Mouse (Mus musculus) kidney, adult 9 months (tissue): ENCODE data around the gene Irf3.

ENCODE experiments used
- DNase-seq: peaks from one replicate; pipeline ENCODE4 v3.0.0; 2022

The Irf3 gene

DNA sequence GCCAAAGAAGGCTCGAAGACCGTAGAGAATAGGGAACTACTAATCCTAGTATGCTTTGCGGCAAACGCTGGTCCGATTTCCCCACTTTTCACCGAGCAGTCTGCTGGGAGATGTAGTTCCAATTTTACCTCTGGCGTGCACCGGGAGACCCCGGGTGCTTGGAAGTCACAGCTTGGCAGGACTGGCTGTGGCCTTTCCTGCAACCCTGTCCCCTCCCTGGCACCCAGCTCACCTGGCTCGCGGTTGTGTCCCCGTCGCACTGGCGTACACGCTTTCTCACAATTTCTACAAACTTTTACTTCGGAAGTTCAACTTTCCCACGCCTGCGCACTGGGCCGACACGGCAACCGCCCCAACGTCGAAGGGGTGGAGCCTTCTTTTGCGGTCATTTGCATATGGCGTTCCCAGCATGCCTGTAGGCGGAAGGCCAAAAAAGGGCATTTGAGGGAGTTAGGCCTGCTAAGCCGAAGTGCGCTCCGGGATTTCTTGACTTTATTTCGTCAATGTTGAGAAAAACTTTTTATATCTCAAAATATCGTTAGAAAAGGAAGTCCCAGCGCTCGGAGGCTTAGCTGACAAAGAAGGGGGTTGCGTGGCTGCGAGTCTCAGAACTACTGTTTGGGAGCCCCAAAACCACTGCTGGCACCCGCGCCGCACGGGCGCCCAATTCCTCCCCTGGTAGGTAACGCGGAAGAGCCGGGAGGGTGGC lies at the start of gene Irf3:
Gene Irf3, plus strand, starts transcription at position 418 of the 709 bp plus-strand sequence.
- DNase-seq, result peak; percentile 98

DNA sequence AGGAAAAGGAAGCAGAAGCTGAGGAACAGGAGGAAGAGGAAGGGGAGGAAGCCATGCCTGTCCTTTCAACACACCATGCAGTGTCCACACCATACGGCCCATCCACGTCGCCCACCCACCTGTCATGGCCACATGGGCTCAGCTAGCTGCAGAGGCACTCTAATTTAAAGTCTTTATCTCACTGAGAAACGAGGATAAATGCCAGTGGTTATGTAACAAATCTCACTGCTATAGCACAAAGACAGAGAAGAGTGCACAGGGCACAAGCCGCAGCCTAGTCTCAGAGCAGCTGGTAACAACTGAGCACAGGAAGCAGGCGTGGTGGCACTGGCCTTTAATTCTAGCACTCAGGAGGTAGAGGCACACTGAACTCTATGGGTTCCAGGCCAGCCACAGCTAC lies 47.5 kb upstream of the Irf3 start:
- DNase-seq, result no peak

DNA sequence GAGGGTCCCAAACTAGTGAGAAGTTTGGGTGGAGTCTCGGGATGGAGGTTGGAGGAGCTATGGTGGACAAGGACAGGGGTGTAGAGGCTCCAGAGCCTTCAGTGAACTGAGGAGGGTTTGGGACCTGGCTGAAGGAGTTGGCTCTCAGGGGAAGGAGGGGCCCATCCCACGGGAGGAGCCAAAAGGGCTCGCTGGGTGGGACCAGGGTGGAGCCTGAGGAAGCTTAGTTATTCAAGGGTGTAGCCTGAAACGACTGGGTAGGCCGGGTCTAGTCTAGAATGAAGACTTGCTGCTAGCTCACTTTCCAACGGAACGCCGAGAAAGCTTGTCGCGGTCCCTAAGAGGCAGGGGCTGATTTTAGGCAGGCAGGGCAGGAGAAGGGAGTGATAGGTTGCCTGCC lies 45.5 kb upstream of the Irf3 start:
- DNase-seq, result peak; percentile 88

DNA sequence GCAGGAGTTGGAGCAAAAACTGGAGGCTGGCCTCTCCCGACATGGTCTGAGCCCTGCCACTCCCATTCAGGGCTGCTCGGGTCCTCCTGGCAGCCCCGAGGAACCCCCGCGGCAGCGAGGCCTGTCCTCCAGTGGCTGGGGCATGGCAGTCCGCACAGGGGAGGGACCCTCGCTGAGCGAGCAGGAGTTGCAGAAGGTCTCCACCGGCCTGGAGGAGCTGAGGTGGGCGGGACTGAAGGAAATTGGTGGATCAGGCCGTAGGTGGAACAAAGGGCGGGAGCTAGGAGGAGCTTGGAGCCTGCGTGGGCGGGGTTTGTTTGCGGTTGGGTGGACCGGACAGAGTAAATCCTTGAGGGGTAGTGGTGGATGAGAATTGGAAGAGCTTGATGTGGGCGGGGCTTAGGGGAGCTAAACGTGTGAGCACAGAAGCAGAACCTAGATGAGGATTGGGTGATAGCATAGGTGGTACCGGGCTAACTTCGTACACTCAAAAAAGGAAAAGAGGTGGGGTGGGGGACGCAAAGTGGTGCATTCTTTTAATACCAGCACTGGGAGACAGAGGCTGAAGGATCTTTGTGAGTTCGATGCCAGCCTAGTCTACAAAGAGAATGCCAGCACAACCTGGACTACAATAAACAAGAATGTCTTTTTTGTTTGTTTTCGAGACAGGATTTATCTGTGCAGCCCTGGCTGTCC lies 44.7 kb upstream of the Irf3 start:
- peak; percentile 97 for DNase-seq

GRCm38 (mm10) chr7:44953561-44953960 lies 43.9 kb upstream of the Irf3 start:
- no peak for DNase-seq

- no peak for DNase-seq
Measured at GRCm38 (mm10) chr7:44954091-44954885, 43.2 kb upstream of the Irf3 start.

DNA sequence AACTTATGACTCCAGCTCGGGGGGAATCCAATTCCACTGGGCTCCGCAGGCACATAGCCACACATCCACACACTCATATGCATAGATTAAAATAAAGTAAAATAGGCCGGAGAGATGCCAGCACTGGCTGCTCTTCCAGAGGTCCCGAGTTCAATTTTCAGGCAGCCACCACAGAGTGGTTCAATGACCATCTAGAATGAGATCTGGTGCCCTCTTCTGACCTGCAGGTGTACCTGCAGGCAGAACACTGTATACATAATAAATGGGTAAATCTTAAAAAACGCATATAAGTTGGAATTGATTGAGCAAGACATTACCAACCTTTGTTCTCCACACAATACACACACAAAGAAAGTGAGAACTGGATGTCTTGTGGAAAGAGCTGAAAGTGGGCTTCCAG lies 41.8 kb upstream of the Irf3 start:
- DNase-seq, result no peak

DNA sequence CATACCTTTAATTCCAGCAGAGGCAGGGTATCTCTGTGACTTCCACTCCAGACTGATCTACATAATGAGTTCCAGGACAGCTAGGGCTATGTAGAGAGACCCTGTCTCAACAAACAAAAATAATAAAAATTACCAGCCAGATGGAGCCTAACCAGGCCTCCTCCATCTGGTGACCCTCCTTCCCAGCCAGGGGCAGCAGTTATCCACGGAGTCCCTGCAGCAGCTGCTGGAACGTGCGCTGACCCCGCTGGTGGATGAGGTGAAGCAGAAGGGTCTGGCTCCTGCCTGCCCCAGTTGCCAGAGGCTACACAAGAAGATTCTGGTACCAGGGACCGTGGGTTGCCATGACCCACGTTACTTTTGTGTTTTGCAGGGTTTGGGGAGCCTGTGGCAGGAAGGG lies 41.2 kb upstream of the Irf3 start:
- DNase-seq, result no peak

DNA sequence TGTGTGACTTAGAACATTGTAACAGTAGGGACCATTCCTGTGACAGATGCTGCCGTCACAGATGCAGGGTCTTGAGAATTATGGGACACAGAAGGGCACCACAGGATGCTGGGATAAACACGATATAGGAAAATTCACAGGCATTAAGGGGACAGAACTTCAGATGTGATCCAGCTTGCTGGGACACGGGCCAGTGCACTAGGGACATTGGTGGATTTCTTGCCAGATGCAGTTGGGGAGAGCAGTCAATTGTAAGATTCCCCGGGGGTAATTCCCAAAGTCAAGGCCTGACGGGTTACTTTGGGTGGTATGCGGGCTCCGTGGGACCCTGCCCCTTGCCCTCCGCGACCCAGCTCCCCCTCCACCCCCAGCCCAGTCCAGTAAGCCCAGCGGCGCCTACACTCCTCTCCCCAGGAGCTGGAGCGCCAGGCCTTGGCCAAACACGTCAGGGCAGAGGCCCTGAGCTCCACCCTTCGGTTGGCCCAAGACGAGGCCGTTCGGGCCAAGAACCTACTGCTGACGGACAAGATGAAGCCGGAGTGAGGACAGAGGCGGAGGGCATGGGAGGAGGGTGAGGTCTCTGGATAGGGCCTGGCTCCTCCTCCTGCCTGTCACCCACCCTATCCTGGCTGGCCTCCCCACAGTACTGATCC lies 40.1 kb upstream of the Irf3 start:
- no peak for DNase-seq

- DNase-seq, result peak; percentile 66
Measured at GRCm38 (mm10) chr7:44958208-44958607, 39.2 kb upstream of the Irf3 start.

GRCm38 (mm10) chr7:44959281-44959680 lies 38.2 kb upstream of the Irf3 start:
- DNase-seq, result no peak

- DNase-seq, result no peak
Measured at GRCm38 (mm10) chr7:44959874-44960511, 37.5 kb upstream of the Irf3 start.

DNA sequence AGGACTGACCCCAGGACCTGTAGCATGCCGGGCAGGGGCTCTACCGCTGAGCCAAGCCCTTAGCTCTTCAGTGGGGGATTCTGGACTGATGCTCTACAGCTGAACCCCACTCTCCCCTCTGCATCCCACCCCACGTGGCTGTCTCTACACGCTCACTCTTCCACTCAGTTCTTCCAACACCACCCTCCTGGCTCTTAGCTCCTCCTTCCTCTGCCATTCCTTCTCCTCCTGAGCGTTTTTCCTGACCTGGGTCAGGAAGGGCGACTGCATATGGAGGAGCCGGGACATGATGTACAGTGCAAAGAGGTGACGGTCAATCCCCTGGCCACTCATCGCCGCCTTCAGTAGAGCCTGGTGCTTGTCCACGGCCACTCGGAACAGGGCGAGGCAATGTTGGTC lies 36.9 kb upstream of the Irf3 start:
- no peak for DNase-seq

- no peak for DNase-seq
Measured at GRCm38 (mm10) chr7:44962337-44962736, 35.1 kb upstream of the Irf3 start.

- DNase-seq, result no peak
Measured at GRCm38 (mm10) chr7:44962831-44963230, 34.6 kb upstream of the Irf3 start.

GRCm38 (mm10) chr7:44964990-44965389 lies 32.5 kb upstream of the Irf3 start:
- DNase-seq, result no peak

GRCm38 (mm10) chr7:44965975-44966374 lies 31.5 kb upstream of the Irf3 start:
- DNase-seq, result no peak

DNA sequence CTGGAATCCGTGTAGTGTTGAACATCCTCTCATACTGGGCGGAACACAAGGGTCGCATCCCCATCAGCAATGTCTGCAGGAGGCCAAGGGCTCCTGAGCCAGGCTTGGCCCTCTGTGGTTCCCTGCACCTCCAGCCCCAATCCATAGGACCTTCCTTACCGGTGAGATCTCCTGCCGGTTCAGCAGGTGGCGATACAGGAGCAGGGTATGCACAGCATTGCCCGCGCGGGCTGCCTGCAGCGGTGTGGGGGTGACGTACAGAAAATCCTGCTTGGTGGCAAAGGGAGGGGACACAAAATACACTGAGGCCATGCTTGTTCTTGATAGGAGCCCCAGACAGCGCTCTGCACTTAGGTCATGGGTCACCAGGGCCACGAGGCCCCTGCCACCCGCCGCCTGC lies 30.8 kb upstream of the Irf3 start:
- DNase-seq, result no peak

GRCm38 (mm10) chr7:44970231-44970691 lies 27.2 kb upstream of the Irf3 start:
- DNase-seq, result peak; percentile 91

DNA sequence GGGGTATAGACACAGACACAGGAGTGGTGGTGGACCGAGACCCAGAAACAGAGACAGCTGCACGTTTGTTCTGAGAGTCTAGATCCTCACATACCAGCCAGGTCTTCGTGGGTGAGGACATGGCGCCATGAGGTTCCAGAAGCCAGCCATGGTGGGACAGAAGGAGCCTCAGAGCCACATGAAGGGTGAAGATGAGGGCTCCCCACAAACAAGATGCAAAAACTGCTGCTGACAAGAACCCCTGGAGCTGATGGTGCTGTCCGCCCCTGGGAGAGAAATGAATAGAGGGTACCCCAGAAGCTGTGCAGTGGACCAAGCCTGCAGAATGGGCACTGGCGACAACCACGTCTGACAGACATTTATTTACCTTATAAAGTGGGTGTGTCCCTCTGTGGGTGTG lies 26.3 kb upstream of the Irf3 start:
- DNase-seq, result no peak

DNA sequence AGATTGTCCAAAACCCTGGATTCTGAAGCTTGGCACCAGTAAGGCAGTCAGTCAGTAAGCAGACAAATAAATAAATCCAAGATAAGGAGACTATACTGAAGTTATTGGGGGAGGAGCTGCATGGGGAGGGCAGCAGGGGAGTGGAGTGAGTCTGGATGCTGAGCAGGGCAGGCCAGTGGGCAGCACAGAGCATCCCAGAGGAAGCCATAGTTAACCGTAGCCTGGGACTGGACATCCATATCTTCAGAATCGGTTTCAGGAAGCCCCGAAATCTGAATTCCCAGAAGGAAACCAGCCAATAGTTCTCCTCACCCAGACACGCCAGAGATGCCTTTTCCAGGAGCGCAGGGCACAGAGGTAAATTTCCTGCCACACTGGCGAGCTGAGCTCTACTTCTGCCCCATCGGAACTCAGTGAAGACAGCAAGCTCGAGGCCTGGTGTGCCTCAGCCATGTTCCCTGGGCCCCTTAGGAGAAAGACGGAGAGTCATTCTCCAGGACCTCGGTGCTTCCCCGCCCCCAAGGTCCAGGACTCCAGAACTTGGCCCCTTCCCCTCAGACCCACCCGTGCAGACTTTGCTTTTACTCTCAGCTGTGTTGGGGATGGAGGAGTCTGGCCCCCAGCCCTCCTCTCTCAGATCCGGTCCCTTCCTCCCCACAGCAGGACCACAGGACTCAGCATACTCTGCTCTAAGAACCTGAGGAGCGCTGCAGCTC lies 23.9 kb upstream of the Irf3 start:
- DNase-seq, result no peak
